Mouse (Mus musculus): Measurements from ENCODE around the gene E030018B13Rik. TPM values are rescaled to one million over a fixed set of nuclear protein-coding genes. Genes with fewer than 3 reads are reported as not detected.

E030018B13Rik gene
- polyA plus RNA-seq, 1 experiment from 2014 or later: 0.14 TPM

GRCm38 (mm10) chr7:63917693-63918092 is 1.0 kb downstream of the E030018B13Rik start:
- H3K9me3 ChIP-seq (ENCODE audit: low read length): no peaks in the 10 kb centered on the region
- no peak overlapping the region for H3K4me3 ChIP-seq (ENCODE audit: low read depth, low read length)
- peak overlapping the region; percentile 62 for H3K27ac ChIP-seq (ENCODE audit: low read depth)
- DNase-seq: peak; percentile 67
- peak; percentile 77 for ATAC-seq
- H3K36me3 ChIP-seq (replicated peaks; ENCODE audit: insufficient read depth, low read length): peaks cover 14% of the 10 kb centered on the region; the same call in 1 of the 2 replicates
- no peak overlapping the region for H3K9ac ChIP-seq (replicated peaks)
- no peak overlapping the region for H3K4me2 ChIP-seq (ENCODE audit: low read depth, low read length)
- TF ChIP-seq EP300 (IDR thresholded peaks at IDR 0.05; ENCODE audit: low read depth) (0 out of 2 replicates have a peak, but pooled peaks have one; percentile 36), CTCF (IDR thresholded peaks at IDR 0.05; ENCODE audit: low read depth) (no peak)
- no peaks in the 10 kb centered on the region for H3K27me3 ChIP-seq (ENCODE audit: insufficient read depth, low read length)
- 66% methylated on average over 6 of the region's 6 CpGs for WGBS (ENCODE audit: insufficient replicate concordance)
- peaks cover 93% of the 10 kb centered on the region for H3K4me1 ChIP-seq (ENCODE audit: insufficient read depth)

- 77% methylated on average over 12 of the region's 12 CpGs for WGBS (ENCODE audit: insufficient replicate concordance)
These were observed 2.4 kb downstream of the E030018B13Rik start for GRCm38 (mm10) chr7:63918771-63919768.

GRCm38 (mm10) chr7:63921909-63922562 is 5.4 kb downstream of the E030018B13Rik start:
- Histone ChIP-seq H3K4me2 (ENCODE audit: low read depth, low read length) (no peak overlapping the region; the same call in 1 of the 2 replicates), H3K9ac (replicated peaks) (no peak overlapping the region), H3K27ac (ENCODE audit: low read depth) (no peak overlapping the region), H3K4me3 (ENCODE audit: low read depth, low read length) (no peak overlapping the region), H3K36me3 (replicated peaks; ENCODE audit: insufficient read depth, low read length) (peaks cover 12% of the 10 kb centered on the region; the same call in 1 of the 2 replicates), H3K9me3 (ENCODE audit: low read length) (no peaks in the 10 kb centered on the region), H3K4me1 (ENCODE audit: insufficient read depth) (peaks cover 92% of the 10 kb centered on the region), H3K27me3 (ENCODE audit: insufficient read depth, low read length) (no peaks in the 10 kb centered on the region)
- ATAC-seq (no peak), DNase-seq (no peak)
- WGBS (ENCODE audit: insufficient replicate concordance): 49% methylated on average over 8 of the region's 8 CpGs
- TF ChIP-seq EP300 (IDR thresholded peaks at IDR 0.05; ENCODE audit: low read depth) (no peak), CTCF (IDR thresholded peaks at IDR 0.05; ENCODE audit: low read depth) (no peak)

More at GRCm38 (mm10) chr7:63918771-63919768, 2.4 kb downstream of the E030018B13Rik start:
- H3K4me1 ChIP-seq (ENCODE audit: insufficient read depth): peaks cover 88% of the 10 kb centered on the region
- ATAC-seq: 0 out of 2 replicates have a peak, but pooled peaks have one; percentile 16
- H3K9ac ChIP-seq (replicated peaks): no peak overlapping the region
- H3K27ac ChIP-seq (ENCODE audit: low read depth): peak overlapping the region; percentile 25; the same call in 1 of the 2 replicates
- no peaks in the 10 kb centered on the region for H3K27me3 ChIP-seq (ENCODE audit: insufficient read depth, low read length)
- TF ChIP-seq EP300 (IDR thresholded peaks at IDR 0.05; ENCODE audit: low read depth) (no peak), CTCF (IDR thresholded peaks at IDR 0.05; ENCODE audit: low read depth) (no peak)
- H3K9me3 ChIP-seq (ENCODE audit: low read length): no peaks in the 10 kb centered on the region
- H3K4me2 ChIP-seq (ENCODE audit: low read depth, low read length): no peak overlapping the region
- no peak overlapping the region for H3K4me3 ChIP-seq (ENCODE audit: low read depth, low read length)
- no peak for DNase-seq
- peaks cover 14% of the 10 kb centered on the region; the same call in 1 of the 2 replicates for H3K36me3 ChIP-seq (replicated peaks; ENCODE audit: insufficient read depth, low read length)

GRCm38 (mm10) chr7:63922571-63922970 is 5.9 kb downstream of the E030018B13Rik start:
- H3K4me1 ChIP-seq (ENCODE audit: insufficient read depth): peaks cover 93% of the 10 kb centered on the region
- H3K9ac ChIP-seq (replicated peaks): no peak overlapping the region
- ATAC-seq: no peak

GRCm38 (mm10) chr7:63922975-63923374 is 6.3 kb downstream of the E030018B13Rik start:
- TF ChIP-seq CTCF (IDR thresholded peaks at IDR 0.05; ENCODE audit: low read depth): peak; percentile 23; the same call in 1 of the 2 replicates
- TF ChIP-seq EP300 (IDR thresholded peaks at IDR 0.05; ENCODE audit: low read depth): no peak
- DNase-seq (no peak), ATAC-seq (no peak)
- no peaks in the 10 kb centered on the region for H3K9me3 ChIP-seq (ENCODE audit: low read length)
- H3K9ac ChIP-seq (replicated peaks): no peak overlapping the region
- H3K27ac ChIP-seq (ENCODE audit: low read depth): no peak overlapping the region
- H3K4me1 ChIP-seq (ENCODE audit: insufficient read depth): peaks cover 94% of the 10 kb centered on the region
- H3K36me3 ChIP-seq (replicated peaks; ENCODE audit: insufficient read depth, low read length): peaks cover 7% of the 10 kb centered on the region; the same call in 1 of the 2 replicates
- H3K27me3 ChIP-seq (ENCODE audit: insufficient read depth, low read length): no peaks in the 10 kb centered on the region
- H3K4me2 ChIP-seq (ENCODE audit: low read depth, low read length): no peak overlapping the region
- WGBS (ENCODE audit: insufficient replicate concordance): 78% methylated on average over 1 of the region's 1 CpGs
- no peak overlapping the region for H3K4me3 ChIP-seq (ENCODE audit: low read depth, low read length)

More at GRCm38 (mm10) chr7:63922571-63922970, 5.9 kb downstream of the E030018B13Rik start:
- H3K4me3 ChIP-seq (ENCODE audit: low read depth, low read length): no peak overlapping the region
- 55% methylated on average over 2 of the region's 2 CpGs for WGBS (ENCODE audit: insufficient replicate concordance)
- DNase-seq: no peak
- H3K4me2 ChIP-seq (ENCODE audit: low read depth, low read length): no peak overlapping the region; the same call in 1 of the 2 replicates
- peaks cover 9% of the 10 kb centered on the region; the same call in 1 of the 2 replicates for H3K36me3 ChIP-seq (replicated peaks; ENCODE audit: insufficient read depth, low read length)
- TF ChIP-seq EP300 (IDR thresholded peaks at IDR 0.05; ENCODE audit: low read depth): peak; percentile 90
- TF ChIP-seq CTCF (IDR thresholded peaks at IDR 0.05; ENCODE audit: low read depth): no peak
- no peaks in the 10 kb centered on the region for H3K9me3 ChIP-seq (ENCODE audit: low read length)
- no peak overlapping the region for H3K27ac ChIP-seq (ENCODE audit: low read depth)
- no peaks in the 10 kb centered on the region for H3K27me3 ChIP-seq (ENCODE audit: insufficient read depth, low read length)

Measured in liver, postnatal 0 days (tissue).